15 mouse cellular contexts compared by ENCODE assay signal in genomic region chr19:55121836-55122235, GRCm38 (mm10). TPM values are rescaled to one million over a fixed set of nuclear protein-coding genes. Genes with fewer than 3 reads are reported as not detected.
A peak's percentile ranks its signal among the peaks of the same experiment; 100 is the strongest.
DNase-seq lines count a peak whose midpoint lies in the region; ATAC-seq and TF ChIP-seq lines count a peak whose summit lies in the region.
"Had no signal": no experiment of that assay in that cellular context is flagged by ENCODE, and none has a peak within 500 bp of the region (broad histone marks: within the 10 kb centered on the region; RNA-seq: fewer than 3 reads in every experiment).

No protein-coding gene starts in this region.

- DNase-seq in forebrain, embryonic 10.5 days (ENCODE audit: extremely low spot score, low spot score) = no peak
- DNase-seq in liver, adult 2 months (ENCODE audit: extremely low read depth, low read depth, low spot score) = peak; percentile 77
- no peak for DNase-seq in liver
- DNase-seq in midbrain, postnatal 0 days (ENCODE audit: low spot score) = no peak
- DNase-seq in spleen, adult 18-20 months = no peak
- DNase-seq in gastrocnemius, adult 8-10 months (ENCODE audit: low spot score in 2 of 2) = no peak
- DNase-seq: gastrocnemius, postnatal 36 days had no signal

- H3K9ac ChIP-seq in forebrain, embryonic 12.5 days = no peak overlapping the region
- peak overlapping the region; percentile 15; the same call in 1 of the 2 replicates for H3K9ac ChIP-seq in liver, adult 2 months (ENCODE audit: low read depth, low read length)
- H3K9ac ChIP-seq in hindbrain, embryonic 16.5 days (ENCODE audit: low read depth, low read length) = no peak overlapping the region
- H3K9ac ChIP-seq in midbrain, postnatal 0 days (replicated peaks; ENCODE audit: low read length, poor library complexity, severe bottlenecking) = no peak overlapping the region
- H3K9ac ChIP-seq: limb, embryonic 15.5 days had no signal

- H3K9me3 ChIP-seq in forebrain, embryonic 10.5 days = no peaks in the 10 kb centered on the region
- no peaks in the 10 kb centered on the region for H3K9me3 ChIP-seq in forebrain, embryonic 12.5 days
- H3K9me3 ChIP-seq in hindbrain, embryonic 16.5 days (ENCODE audit: control insufficient read depth, low read length) = no peaks in the 10 kb centered on the region
- no peaks in the 10 kb centered on the region for H3K9me3 ChIP-seq in midbrain, postnatal 0 days (ENCODE audit: low read length)
- H3K9me3 ChIP-seq: limb, embryonic 15.5 days had no signal

- H3K79me2 ChIP-seq in liver, adult 2 months (ENCODE audit: control insufficient read depth, insufficient read depth, low read length) = peaks cover 41% of the 10 kb centered on the region

- H3K27me3 ChIP-seq in forebrain, embryonic 10.5 days (ENCODE audit: poor library complexity, severe bottlenecking) = no peaks in the 10 kb centered on the region
- H3K27me3 ChIP-seq in forebrain, embryonic 12.5 days = 0 out of 2 replicates have a peak, but pooled peaks cover 4% of the 10 kb centered on the region
- H3K27me3 ChIP-seq in liver, adult 2 months (ENCODE audit: control insufficient read depth, insufficient read depth, low read length) = no peaks in the 10 kb centered on the region
- no peaks in the 10 kb centered on the region for H3K27me3 ChIP-seq in hindbrain, embryonic 16.5 days (replicated peaks; ENCODE audit: control insufficient read depth, insufficient read depth, low read length)
- no peaks in the 10 kb centered on the region for H3K27me3 ChIP-seq in midbrain, postnatal 0 days (ENCODE audit: insufficient read depth, low read length)
- H3K27me3 ChIP-seq: CH12.LX; limb, embryonic 15.5 days had no signal

- TF ChIP-seq CTCF in liver, adult 2 months (IDR thresholded peaks at IDR 0.05; ENCODE audit: low read depth, low read length) = no peak
- TF ChIP-seq CTCF in midbrain, postnatal 0 days (IDR thresholded peaks at IDR 0.05) = no peak

- TF ChIP-seq POLR2A in liver, adult 2 months (IDR thresholded peaks at IDR 0.05; ENCODE audit: extremely low read depth, insufficient read depth, low read length) = no peak

- no peak overlapping the region for H3K4me2 ChIP-seq in forebrain, embryonic 12.5 days
- no peak overlapping the region for H3K4me2 ChIP-seq in hindbrain, embryonic 16.5 days (ENCODE audit: low read length)
- no peak overlapping the region for H3K4me2 ChIP-seq in midbrain, postnatal 0 days (ENCODE audit: low read depth, low read length, poor library complexity, severe bottlenecking)
- H3K4me2 ChIP-seq: limb, embryonic 15.5 days had no signal

- H3K36me3 ChIP-seq in forebrain, embryonic 10.5 days (replicated peaks) = no peaks in the 10 kb centered on the region
- no peaks in the 10 kb centered on the region for H3K36me3 ChIP-seq in forebrain, embryonic 12.5 days (replicated peaks)
- H3K36me3 ChIP-seq in liver, adult 2 months (ENCODE audit: control insufficient read depth, insufficient read depth, low read length) = peaks cover 18% of the 10 kb centered on the region; the same call in 1 of the 2 replicates
- no peaks in the 10 kb centered on the region for H3K36me3 ChIP-seq in hindbrain, embryonic 16.5 days (ENCODE audit: control insufficient read depth, insufficient read depth, low read length)
- H3K36me3 ChIP-seq in midbrain, postnatal 0 days (ENCODE audit: insufficient read depth, low read length) = no peaks in the 10 kb centered on the region
- H3K36me3 ChIP-seq: limb, embryonic 15.5 days had no signal

- peak overlapping the region; percentile 82; the same call in 1 of the 2 replicates for H3K27ac ChIP-seq in forebrain, embryonic 10.5 days
- H3K27ac ChIP-seq in forebrain, embryonic 12.5 days = no peak overlapping the region
- H3K27ac ChIP-seq in liver, adult 2 months (replicated peaks; ENCODE audit: insufficient read depth, low read depth, low read length) = peak overlapping the region; percentile 76
- H3K27ac ChIP-seq in hindbrain, embryonic 16.5 days (ENCODE audit: low read depth, low read length) = no peak overlapping the region
- H3K27ac ChIP-seq in midbrain, postnatal 0 days (ENCODE audit: low read depth, low read length) = peak overlapping the region; percentile 32; the same call in 1 of the 2 replicates
- H3K27ac ChIP-seq: limb, embryonic 15.5 days; macrophage had no signal

- H3K4me1 ChIP-seq in forebrain, embryonic 10.5 days = peaks cover 42% of the 10 kb centered on the region
- H3K4me1 ChIP-seq in forebrain, embryonic 12.5 days = peaks cover 27% of the 10 kb centered on the region
- H3K4me1 ChIP-seq in liver, adult 2 months (ENCODE audit: control insufficient read depth, insufficient read depth, low read length) = peaks cover 50% of the 10 kb centered on the region
- H3K4me1 ChIP-seq in hindbrain, embryonic 16.5 days (ENCODE audit: control insufficient read depth, insufficient read depth, low read depth, low read length) = no peaks in the 10 kb centered on the region
- no peaks in the 10 kb centered on the region for H3K4me1 ChIP-seq in midbrain, postnatal 0 days (ENCODE audit: insufficient read depth, low read length)
- H3K4me1 ChIP-seq: limb, embryonic 15.5 days had no signal

- WGBS in forebrain, embryonic 10.5 days = 77% methylated on average over 6 of the region's 6 CpGs
- 80% methylated on average over 6 of the region's 6 CpGs for WGBS in forebrain, embryonic 12.5 days
- 20% methylated on average over 6 of the region's 6 CpGs for WGBS in liver, adult 2 months
- WGBS in hindbrain, embryonic 16.5 days = 65% methylated on average over 6 of the region's 6 CpGs
- WGBS in midbrain, postnatal 0 days = 80% methylated on average over 6 of the region's 6 CpGs

- H3K4me3 ChIP-seq in forebrain, embryonic 10.5 days = no peak overlapping the region
- H3K4me3 ChIP-seq in forebrain, embryonic 12.5 days (replicated peaks) = no peak overlapping the region
- peak overlapping the region; percentile 5; the same call in 1 of the 2 replicates for H3K4me3 ChIP-seq in liver, adult 2 months (ENCODE audit: insufficient read depth, low read depth, low read length)
- H3K4me3 ChIP-seq in hindbrain, embryonic 16.5 days (ENCODE audit: low read length) = no peak overlapping the region
- no peak overlapping the region for H3K4me3 ChIP-seq in midbrain, postnatal 0 days (ENCODE audit: low read depth, low read length)
- H3K4me3 ChIP-seq: limb, embryonic 15.5 days had no signal

- no peak for ATAC-seq in forebrain, embryonic 12.5 days (ENCODE audit: low FRiP score)
- ATAC-seq in hindbrain, embryonic 16.5 days = peak; percentile 2; the same call in 1 of the 2 replicates
- ATAC-seq in midbrain, postnatal 0 days (ENCODE audit: low FRiP score) = no peak

RNA-seq across cellular contexts. Expression of gene Gpam, which starts 5.2 kb away (rescaled TPM):
- 21.5 and 22.4 TPM in 2 replicates for polyA plus RNA-seq in forebrain, embryonic 10.5 days (2016; fragmentation: Nextera tagmentation; extraction: Ambion mirVana)
- 21.5 and 24.4 TPM in 2 replicates for polyA plus RNA-seq in forebrain, embryonic 12.5 days (2016; fragmentation: Nextera tagmentation; extraction: Ambion mirVana)
- total RNA-seq in liver, adult 2 months (2014; rRNA removed) = 261 and 274 TPM in 2 replicates
- 90.2 and 102 TPM in 2 replicates for polyA plus RNA-seq in liver, adult 2 months (2012; rRNA removed)
- polyA plus RNA-seq in hindbrain, embryonic 16.5 days (2015; fragmentation: Nextera tagmentation; extraction: Ambion mirVana) = 20.4 and 25.2 TPM in 2 replicates
- 81.1 and 83.0 TPM in 2 replicates for total RNA-seq in midbrain, postnatal 0 days (2014; rRNA removed)
- polyA plus RNA-seq in midbrain, postnatal 0 days (2015; fragmentation: Nextera tagmentation; extraction: Ambion mirVana) = 23.6 and 24.0 TPM in 2 replicates
- 100 to 1,000 TPM in 1 of 4 experiments, 10 to 100 TPM in 3; 90.2 to 104 (median 98.9) TPM for total RNA-seq in gastrocnemius, adult 8-10 months (2022)

RNA-seq across cellular contexts. Expression of gene Tectb, which starts 58.7 kb away (rescaled TPM):
- polyA plus RNA-seq in forebrain, embryonic 10.5 days (2016; fragmentation: Nextera tagmentation; extraction: Ambion mirVana) = not detected in 2 replicates
- polyA plus RNA-seq in forebrain, embryonic 12.5 days (2016; fragmentation: Nextera tagmentation; extraction: Ambion mirVana) = 0.13 and 0.36 TPM in 2 replicates
- total RNA-seq in liver, adult 2 months (2014; rRNA removed) = 0.18 and 0.20 TPM in 2 replicates
- 0.07 TPM in 1 of 2 replicates, not detected in the other for polyA plus RNA-seq in liver, adult 2 months (2012; rRNA removed)
- 0.17 TPM in 1 of 2 replicates, not detected in the other for polyA plus RNA-seq in hindbrain, embryonic 16.5 days (2015; fragmentation: Nextera tagmentation; extraction: Ambion mirVana)
- 0.09 TPM in 1 of 2 replicates, not detected in the other for total RNA-seq in midbrain, postnatal 0 days (2014; rRNA removed)
- polyA plus RNA-seq in midbrain, postnatal 0 days (2015; fragmentation: Nextera tagmentation; extraction: Ambion mirVana) = 0.16 and 0.34 TPM in 2 replicates
- not detected for total RNA-seq in gastrocnemius, adult 8-10 months (2022)
- total RNA-seq: CH12.LX; hematopoietic stem cell, adult 5-6 weeks had no signal
- polyA plus RNA-seq: forebrain, embryonic 16.5 days; kidney, embryonic 14.5 days; limb, embryonic 15.5 days; macrophage had no signal

Comparison
In these comparisons a context has a peak if more than half of its experiments do, and no peak if none do; other contexts are left out.
1. H3K27ac ChIP-seq: peak in forebrain, embryonic 10.5 days (single experiment), liver, adult 2 months (single experiment) and midbrain, postnatal 0 days (single experiment); none in forebrain, embryonic 12.5 days (single experiment) and hindbrain, embryonic 16.5 days (single experiment).